Comparison of ENCODE assay signal across 10 mouse cellular contexts in the genomic region with DNA sequence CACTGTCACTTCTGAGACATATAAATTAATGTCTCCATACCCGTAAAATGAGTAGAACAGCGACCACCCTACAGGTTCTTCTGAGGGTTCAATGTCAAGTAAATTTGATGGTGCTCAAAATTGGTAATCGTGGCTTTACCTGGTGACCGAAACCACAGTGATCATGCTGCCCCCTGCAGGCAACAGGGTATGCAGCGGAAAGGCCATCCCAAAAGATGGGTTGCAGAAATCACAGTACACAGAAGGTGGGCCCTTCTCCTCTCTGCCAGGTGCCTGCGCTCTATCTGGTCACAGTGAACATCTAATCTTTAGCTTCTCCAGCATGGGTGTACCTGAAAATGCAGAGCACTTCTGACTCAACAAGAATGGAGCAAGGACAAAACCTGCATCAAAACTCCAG. TPM values are rescaled to one million over a fixed set of nuclear protein-coding genes. Genes with fewer than 3 reads are reported as not detected.
A peak's percentile ranks its signal among the peaks of the same experiment; 100 is the strongest.
DNase-seq lines count a peak whose midpoint lies in the region; ATAC-seq and TF ChIP-seq lines count a peak whose summit lies in the region.
"Had no signal": no experiment of that assay in that cellular context is flagged by ENCODE, and none has a peak within 500 bp of the region (broad histone marks: within the 10 kb centered on the region; RNA-seq: fewer than 3 reads in every experiment).

No protein-coding gene starts in this region.

- no peaks in the 10 kb centered on the region for H3K4me1 ChIP-seq in lung, embryonic 14.5 days (ENCODE audit: insufficient read depth)
- H3K4me1 ChIP-seq: heart, embryonic 15.5 days; megakaryocyte, embryonic 14.5 days had no signal

- H3K36me3 ChIP-seq in lung, embryonic 14.5 days (ENCODE audit: insufficient read depth) = peaks cover 25% of the 10 kb centered on the region

- intact Hi-C loops in heart, postnatal 36 days (cut with DNase I) = no loop called here

- no peak overlapping the region for H3K27ac ChIP-seq in lung, embryonic 14.5 days (ENCODE audit: low read depth)
- H3K27ac ChIP-seq: heart, embryonic 15.5 days had no signal

- no peak overlapping the region for H3K9ac ChIP-seq in lung, embryonic 14.5 days
- H3K9ac ChIP-seq: heart, embryonic 15.5 days had no signal

- DNase-seq in frontal cortex, postnatal 14 days (ENCODE audit: low spot score in 2 of 2) = no peak
- peak; percentile 50 for DNase-seq in retina, embryonic 14.5 days (ENCODE audit: low spot score)
- no peak for DNase-seq in retina, postnatal 1 day
- DNase-seq in cerebellum, adult 18-20 months = peak; percentile 27 to 39
- peak; percentile 21 to 62 for DNase-seq in heart, postnatal 36 days
- peak; percentile 71 for DNase-seq in lung, embryonic 14.5 days
- DNase-seq in thymus, postnatal 4 days = peak; percentile 60

- ATAC-seq in frontal cortex, adult (ENCODE audit: low TSS enrichment) = peak; percentile 51
- ATAC-seq in lung, embryonic 14.5 days (ENCODE audit: insufficient read depth) = no peak

- H3K4me2 ChIP-seq in lung, embryonic 14.5 days = no peak overlapping the region
- H3K4me2 ChIP-seq: heart, embryonic 15.5 days had no signal

- WGBS in lung, embryonic 14.5 days = 69% methylated on average over 6 of the region's 6 CpGs

- TF ChIP-seq CTCF in lung, embryonic 14.5 days (IDR thresholded peaks at IDR 0.05; ENCODE audit: low read depth) = peak; percentile 84

- H3K9me3 ChIP-seq in lung, embryonic 14.5 days (ENCODE audit: low read depth, low read length) = no peaks in the 10 kb centered on the region
- H3K9me3 ChIP-seq: heart, embryonic 15.5 days had no signal

- no peaks in the 10 kb centered on the region for H3K27me3 ChIP-seq in lung, embryonic 14.5 days (ENCODE audit: insufficient read depth, low read length)
- H3K27me3 ChIP-seq: heart, embryonic 15.5 days had no signal

- H3K4me3 ChIP-seq in lung, embryonic 14.5 days (ENCODE audit: low read depth, low read length) = no peak overlapping the region
- H3K4me3 ChIP-seq: heart, embryonic 15.5 days; megakaryocyte, embryonic 14.5 days had no signal

RNA-seq across cellular contexts. Expression of gene P4ha3, which starts 40.2 kb away (rescaled TPM):
- total RNA-seq in heart, postnatal 36 days (2021) = under 1 TPM; 0.27 to 0.58 TPM
- 21.2 and 22.0 TPM in 2 replicates for polyA plus RNA-seq in lung, embryonic 14.5 days (2014; fragmentation: Nextera tagmentation; extraction: Ambion mirVana)

RNA-seq across cellular contexts. Expression of gene C2cd3, which starts 46.6 kb away (rescaled TPM):
- 1 to 10 TPM; 7.8 to 9.5 TPM for total RNA-seq in heart, postnatal 36 days (2021)
- 29.6 and 31.9 TPM in 2 replicates for polyA plus RNA-seq in lung, embryonic 14.5 days (2014; fragmentation: Nextera tagmentation; extraction: Ambion mirVana)

RNA-seq across cellular contexts. Expression of gene Ppme1, which starts 46.6 kb away (rescaled TPM):
- total RNA-seq in heart, postnatal 36 days (2021) = 10 to 100 TPM; 35.6 to 37.2 TPM
- polyA plus RNA-seq in lung, embryonic 14.5 days (2014; fragmentation: Nextera tagmentation; extraction: Ambion mirVana) = 60.3 and 68.3 TPM in 2 replicates

Comparison
In these comparisons a context has a peak if more than half of its experiments do, and no peak if none do; other contexts are left out.
1. DNase-seq: peak in retina, embryonic 14.5 days (single experiment), cerebellum, adult 18-20 months (2 of 2), heart, postnatal 36 days (2 of 2), lung, embryonic 14.5 days (single experiment) and thymus, postnatal 4 days (single experiment); none in frontal cortex, postnatal 14 days (0 of 2) and retina, postnatal 1 day (single experiment).